Mouse (Mus musculus) right cerebral cortex, postnatal 36 days (tissue): ENCODE results near the gene Ltbp4.

ENCODE experiments used
- DNase-seq, 2 experiments: peaks; one replicate each; pipeline ENCODE4 v3.0.0; 2022; ENCODE audit warnings: low spot score in 2 of 2, mixed read lengths in 1 of 2

Gene Ltbp4

GRCm38 (mm10) chr7:27355745-27356240, 18.3 kb upstream of the Ltbp4 start, which contains the start of gene Shkbp1:
Gene Shkbp1 (minus strand): TSS chr7:27356019.
- DNase-seq = peak; percentile 77 to 84

GRCm38 (mm10) chr7:27355261-27355660, 17.8 kb upstream of the Ltbp4 start:
- no peak for DNase-seq

- DNase-seq = no peak
These were observed 17.3 kb upstream of the Ltbp4 start for GRCm38 (mm10) chr7:27354783-27355182.

GRCm38 (mm10) chr7:27354144-27354543, 16.7 kb upstream of the Ltbp4 start:
- DNase-seq = no peak

- no peak for DNase-seq
These were observed 8.0 kb upstream of the Ltbp4 start for GRCm38 (mm10) chr7:27345444-27345843.

GRCm38 (mm10) chr7:27342595-27342994, 5.1 kb upstream of the Ltbp4 start:
- DNase-seq = no peak

- peak in 1 of 2 experiments; percentile 67 for DNase-seq
These were observed 2.0 kb upstream of the Ltbp4 start for GRCm38 (mm10) chr7:27339519-27339918.

GRCm38 (mm10) chr7:27339114-27339513, 1.6 kb upstream of the Ltbp4 start:
- DNase-seq = no peak

GRCm38 (mm10) chr7:27335928-27336823, 1.3 kb downstream of the Ltbp4 start:
- peak; percentile 84 to 86 for DNase-seq

- DNase-seq = no peak
These were observed 2.3 kb downstream of the Ltbp4 start for GRCm38 (mm10) chr7:27335011-27335720.

- no peak for DNase-seq
These were observed 3.0 kb downstream of the Ltbp4 start for GRCm38 (mm10) chr7:27334405-27334911.

- no peak for DNase-seq
These were observed 4.1 kb downstream of the Ltbp4 start for GRCm38 (mm10) chr7:27333316-27333941.

GRCm38 (mm10) chr7:27332353-27333199, 4.9 kb downstream of the Ltbp4 start:
- peak in 1 of 2 experiments; percentile 68 for DNase-seq

GRCm38 (mm10) chr7:27331854-27332253, 5.6 kb downstream of the Ltbp4 start:
- no peak for DNase-seq

- no peak for DNase-seq
These were observed 6.0 kb downstream of the Ltbp4 start for GRCm38 (mm10) chr7:27331541-27331851.

GRCm38 (mm10) chr7:27330709-27331540, 6.6 kb downstream of the Ltbp4 start:
- peak in 1 of 2 experiments; percentile 62 for DNase-seq

GRCm38 (mm10) chr7:27329981-27330380, 7.5 kb downstream of the Ltbp4 start:
- DNase-seq = no peak

GRCm38 (mm10) chr7:27329326-27329947, 8.1 kb downstream of the Ltbp4 start:
- peak in 1 of 2 experiments; percentile 65 for DNase-seq

- DNase-seq = no peak
These were observed 8.8 kb downstream of the Ltbp4 start for GRCm38 (mm10) chr7:27328648-27329047.

- no peak for DNase-seq
These were observed 9.3 kb downstream of the Ltbp4 start for GRCm38 (mm10) chr7:27328161-27328560.
